Mouse (Mus musculus): Measurements from ENCODE around the gene Hoxc9. TPM values are rescaled to one million over a fixed set of nuclear protein-coding genes. Genes with fewer than 3 reads are reported as not detected.

The Hoxc9 gene
- total and polyA plus RNA-seq, 3 experiments: 0.12 to 0.26 TPM; not detected in 1

GRCm38 (mm10) chr15:103010112-103010846 lies 34.0 kb downstream of the Hoxc9 start:
- no peaks in the 10 kb centered on the region for H3K27me3 ChIP-seq (replicated peaks)
- TF ChIP-seq TBP (conservative IDR thresholded peaks at IDR 0.05; ENCODE audit: low read depth, low read length) (no peak), CTCF (conservative IDR thresholded peaks at IDR 0.05 in 1 of 2, IDR thresholded peaks at IDR 0.05 in 1 of 2; ENCODE audit: low read depth in 2 of 2, low read length in 2 of 2) (no peak)
- in situ Hi-C loops (cut with MboI; ENCODE audit: low pct_ligation_motif_present, low pct_unique_long_range_greater_than_20kb, low sequenced_read_pairs): loop anchor here (10.0 kb wide), 1 partner anchor 165 kb away; no protein-coding TSS in a partner anchor

DNA sequence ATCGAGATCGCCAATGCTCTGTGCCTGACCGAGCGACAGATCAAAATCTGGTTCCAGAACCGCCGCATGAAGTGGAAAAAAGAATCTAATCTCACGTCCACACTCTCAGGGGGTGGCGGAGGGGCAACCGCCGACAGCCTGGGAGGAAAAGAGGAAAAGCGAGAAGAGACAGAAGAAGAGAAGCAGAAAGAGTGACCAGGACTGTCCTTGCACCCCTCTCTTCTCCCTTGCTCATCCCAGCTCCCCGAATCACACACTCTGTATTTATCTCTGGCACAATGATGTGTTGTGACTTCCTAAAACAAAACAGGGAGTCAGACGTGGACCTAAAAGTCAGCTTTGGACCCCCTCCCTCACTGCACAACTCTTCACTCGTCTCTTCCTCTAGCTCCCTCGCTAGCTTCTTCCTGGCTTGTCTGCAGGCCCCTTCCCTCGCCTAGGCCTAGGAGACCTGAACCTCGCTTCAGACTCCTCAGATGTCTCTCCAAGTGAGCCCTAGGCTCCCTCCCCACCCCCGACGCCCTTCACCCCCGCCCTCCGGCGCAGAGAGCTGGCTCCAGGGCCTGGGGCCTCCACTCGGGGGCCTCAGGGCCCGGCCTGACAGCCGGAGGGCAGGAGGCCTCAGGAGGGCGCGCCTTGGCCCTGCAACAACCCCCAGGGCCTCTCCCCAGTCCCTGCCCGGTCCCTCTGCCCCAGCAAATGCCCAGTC lies 34.8 kb downstream of the Hoxc9 start:
- Histone ChIP-seq H3K9ac (ENCODE audit: insufficient read depth, low read depth) (no peak overlapping the region), H3K4me1 (ENCODE audit: control insufficient read depth in 1 of 2, insufficient read depth in 2 of 2) (peaks cover 0 to 41% of the 10 kb centered on the region in 2 experiments; a peak in 2 of 4 replicates), H3K27ac (ENCODE audit: insufficient read depth, low read depth) (no peak overlapping the region), H3K79me2 (replicated peaks; ENCODE audit: control insufficient read depth, extremely low read depth, insufficient read depth, poor library complexity, severe bottlenecking) (no peaks in the 10 kb centered on the region), H3K27me3 (replicated peaks) (no peaks in the 10 kb centered on the region), H3K36me3 (replicated peaks in 1 of 2; ENCODE audit: control insufficient read depth in 1 of 2, insufficient read depth in 1 of 2, low read length in 1 of 2) (no peaks in the 10 kb centered on the region), H3K9me3 (replicated peaks; ENCODE audit: low read length) (peaks cover 7% of the 10 kb centered on the region), H3K4me2 (ENCODE audit: insufficient read depth, low read depth, poor library complexity, severe bottlenecking) (no peak overlapping the region), H3K4me3 (replicated peaks in 1 of 3; ENCODE audit: low read depth in 2 of 3, low read length in 2 of 3, poor library complexity in 1 of 3) (no peak overlapping the region)
- dilution Hi-C loops (cut with MboI; ENCODE audit: extremely low pct_ligation_motif_present, extremely low pct_unique_long_range_greater_than_20kb, low sequenced_read_pairs) (no loop called here), in situ Hi-C loops (cut with MboI; ENCODE audit: low pct_ligation_motif_present, low pct_unique_long_range_greater_than_20kb, low sequenced_read_pairs) (loop anchor here (10.0 kb wide), 1 partner anchor 164 kb away; no protein-coding TSS in a partner anchor)
- no peak for TF ChIP-seq NRF1 (IDR thresholded peaks at IDR 0.05; ENCODE audit: low read depth, low read length)
- no peak for TF ChIP-seq JUND (conservative IDR thresholded peaks at IDR 0.05; ENCODE audit: low read depth, low read length)
- TF ChIP-seq MAX (IDR thresholded peaks at IDR 0.05; ENCODE audit: low read length): no peak
- TF ChIP-seq ETS1 (conservative IDR thresholded peaks at IDR 0.05; ENCODE audit: low read depth, low read length): no peak
- no peak for TF ChIP-seq HCFC1 (IDR thresholded peaks at IDR 0.05; ENCODE audit: low read depth, low read length)
- TF ChIP-seq GABPA (IDR thresholded peaks at IDR 0.05; ENCODE audit: insufficient replicate concordance, low read depth, low read length): no peak
- TF ChIP-seq POLR2A (IDR thresholded peaks at IDR 0.05; ENCODE audit: low read depth, low read length): no peak
- no peak for TF ChIP-seq NELFE (IDR thresholded peaks at IDR 0.05; ENCODE audit: low read depth, low read length)
- TF ChIP-seq ZNF384 (IDR thresholded peaks at IDR 0.05; ENCODE audit: low read depth, low read length): no peak
- no peak for TF ChIP-seq USF2 (conservative IDR thresholded peaks at IDR 0.05; ENCODE audit: low read depth, low read length)
- TF ChIP-seq MAZ (IDR thresholded peaks at IDR 0.05; ENCODE audit: low read depth, low read length): no peak
- TF ChIP-seq ZMIZ1 (IDR thresholded peaks at IDR 0.05; ENCODE audit: low read depth, low read length): no peak
- TF ChIP-seq PAX5 (IDR thresholded peaks at IDR 0.05; ENCODE audit: low read length): no peak
- no peak for TF ChIP-seq MXI1 (IDR thresholded peaks at IDR 0.05; ENCODE audit: low read depth, low read length)
- no peak for TF ChIP-seq TCF12 (IDR thresholded peaks at IDR 0.05; ENCODE audit: low read depth, low read length)
- DNase-seq (ENCODE audit: extremely low read depth): no peak

More at GRCm38 (mm10) chr15:103010112-103010846, 34.0 kb downstream of the Hoxc9 start:
- H3K9me3 ChIP-seq (replicated peaks; ENCODE audit: low read length): peaks cover 7% of the 10 kb centered on the region
- H3K27ac ChIP-seq (ENCODE audit: insufficient read depth, low read depth): no peak overlapping the region
- H3K4me1 ChIP-seq (ENCODE audit: control insufficient read depth in 1 of 2, insufficient read depth in 2 of 2): peaks cover 2 to 48% of the 10 kb centered on the region in 2 experiments; a peak in 3 of 4 replicates
- no peaks in the 10 kb centered on the region for H3K36me3 ChIP-seq (replicated peaks in 1 of 2; ENCODE audit: control insufficient read depth in 1 of 2, insufficient read depth in 1 of 2, low read length in 1 of 2)
- H3K9ac ChIP-seq (ENCODE audit: insufficient read depth, low read depth): no peak overlapping the region
- no peak for DNase-seq (ENCODE audit: extremely low read depth)
- H3K4me3 ChIP-seq (replicated peaks in 1 of 3; ENCODE audit: low read depth in 2 of 3, low read length in 2 of 3, poor library complexity in 1 of 3): no peak overlapping the region
- dilution Hi-C loops (cut with MboI; ENCODE audit: extremely low pct_ligation_motif_present, extremely low pct_unique_long_range_greater_than_20kb, low sequenced_read_pairs): no loop called here
- H3K4me2 ChIP-seq (ENCODE audit: insufficient read depth, low read depth, poor library complexity, severe bottlenecking): no peak overlapping the region
- no peaks in the 10 kb centered on the region for H3K79me2 ChIP-seq (replicated peaks; ENCODE audit: control insufficient read depth, extremely low read depth, insufficient read depth, poor library complexity, severe bottlenecking)

Measured in CH12.LX (cell line).